Mouse (Mus musculus): ENCODE measurements around the gene Rbfox1. TPM values are rescaled to one million over a fixed set of nuclear protein-coding genes. Genes with fewer than 3 reads are reported as not detected.

The Rbfox1 gene
- polyA plus RNA-seq, 1 experiment from 2014 or later, result 3.1 TPM

DNA sequence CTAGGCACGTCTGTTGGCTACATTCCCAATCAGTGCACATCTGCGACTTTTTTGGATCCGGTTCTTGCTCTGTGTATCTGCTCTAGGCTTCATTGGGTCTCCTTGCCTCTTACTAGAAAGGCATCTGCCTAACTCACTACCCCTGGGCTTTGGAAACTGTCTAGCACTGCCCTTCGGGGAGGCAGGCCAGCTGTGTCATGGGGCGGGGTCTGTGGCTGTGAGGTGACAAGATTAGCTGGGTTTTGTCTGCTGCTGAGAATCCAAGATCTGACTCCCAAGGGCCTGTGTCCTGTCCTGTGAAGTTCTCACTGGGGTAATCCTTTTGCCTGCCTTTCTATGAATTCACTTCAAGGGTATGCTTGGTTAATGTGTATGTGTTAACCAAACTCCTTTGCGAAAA is 1155.5 kb downstream of the Rbfox1 start:
- ATAC-seq (replicated peaks; ENCODE audit: insufficient number of reproducible peaks, low FRiP score, low TSS enrichment), result no peak

DNA sequence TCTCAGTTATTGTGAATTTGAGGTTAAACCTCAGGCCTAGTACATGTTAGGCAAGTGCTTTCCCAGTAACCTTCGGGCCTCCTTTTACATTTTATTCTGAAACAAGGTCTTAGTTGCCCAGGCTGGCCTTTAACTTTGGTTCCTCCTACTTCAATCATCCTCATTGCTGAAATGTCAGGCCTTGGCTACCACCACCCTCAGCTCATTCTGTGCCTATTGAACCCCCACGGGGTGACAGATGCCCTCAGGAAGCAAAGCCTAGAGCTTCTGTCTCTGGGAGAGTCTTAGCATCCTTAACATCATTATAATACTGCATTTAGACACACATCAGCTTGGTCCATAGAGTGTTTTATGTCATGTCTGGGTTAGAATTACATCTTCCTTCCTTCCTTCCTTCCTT is 1162.3 kb downstream of the Rbfox1 start:
- WGBS (ENCODE audit: insufficient replicate concordance), result 58% methylated on average over 2 of the region's 2 CpGs
- no peak for ATAC-seq (replicated peaks; ENCODE audit: insufficient number of reproducible peaks, low FRiP score, low TSS enrichment)
- Histone ChIP-seq H3K9me3 (replicated peaks; ENCODE audit: control insufficient read depth, low read length) (no peaks in the 10 kb centered on the region), H3K4me2 (no peak overlapping the region), H3K27ac (ENCODE audit: low read depth, low read length) (no peak overlapping the region), H3K36me3 (ENCODE audit: control insufficient read depth, insufficient read depth, low read length) (no peaks in the 10 kb centered on the region), H3K9ac (ENCODE audit: low read depth, low read length) (no peak overlapping the region), H3K4me1 (ENCODE audit: control insufficient read depth, insufficient read depth, low read length) (0 out of 2 replicates have a peak, but pooled peaks cover 2% of the 10 kb centered on the region), H3K4me3 (ENCODE audit: low read depth, low read length) (no peak overlapping the region), H3K27me3 (ENCODE audit: control insufficient read depth, insufficient read depth, low read length) (no peaks in the 10 kb centered on the region)

More for the DNA sequence above, 1155.5 kb downstream of the Rbfox1 start:
- H3K4me3 ChIP-seq (ENCODE audit: low read depth, low read length), result no peak overlapping the region
- no peak overlapping the region for H3K27ac ChIP-seq (ENCODE audit: low read depth, low read length)
- WGBS (ENCODE audit: insufficient replicate concordance), result 16% methylated on average over 6 of the region's 6 CpGs
- no peaks in the 10 kb centered on the region for H3K4me1 ChIP-seq (ENCODE audit: control insufficient read depth, insufficient read depth, low read length)
- no peak overlapping the region for H3K9ac ChIP-seq (ENCODE audit: low read depth, low read length)
- peaks cover 31% of the 10 kb centered on the region for H3K27me3 ChIP-seq (ENCODE audit: control insufficient read depth, insufficient read depth, low read length)
- H3K36me3 ChIP-seq (ENCODE audit: control insufficient read depth, insufficient read depth, low read length), result no peaks in the 10 kb centered on the region
- no peak overlapping the region for H3K4me2 ChIP-seq
- H3K9me3 ChIP-seq (replicated peaks; ENCODE audit: control insufficient read depth, low read length), result no peaks in the 10 kb centered on the region

DNA sequence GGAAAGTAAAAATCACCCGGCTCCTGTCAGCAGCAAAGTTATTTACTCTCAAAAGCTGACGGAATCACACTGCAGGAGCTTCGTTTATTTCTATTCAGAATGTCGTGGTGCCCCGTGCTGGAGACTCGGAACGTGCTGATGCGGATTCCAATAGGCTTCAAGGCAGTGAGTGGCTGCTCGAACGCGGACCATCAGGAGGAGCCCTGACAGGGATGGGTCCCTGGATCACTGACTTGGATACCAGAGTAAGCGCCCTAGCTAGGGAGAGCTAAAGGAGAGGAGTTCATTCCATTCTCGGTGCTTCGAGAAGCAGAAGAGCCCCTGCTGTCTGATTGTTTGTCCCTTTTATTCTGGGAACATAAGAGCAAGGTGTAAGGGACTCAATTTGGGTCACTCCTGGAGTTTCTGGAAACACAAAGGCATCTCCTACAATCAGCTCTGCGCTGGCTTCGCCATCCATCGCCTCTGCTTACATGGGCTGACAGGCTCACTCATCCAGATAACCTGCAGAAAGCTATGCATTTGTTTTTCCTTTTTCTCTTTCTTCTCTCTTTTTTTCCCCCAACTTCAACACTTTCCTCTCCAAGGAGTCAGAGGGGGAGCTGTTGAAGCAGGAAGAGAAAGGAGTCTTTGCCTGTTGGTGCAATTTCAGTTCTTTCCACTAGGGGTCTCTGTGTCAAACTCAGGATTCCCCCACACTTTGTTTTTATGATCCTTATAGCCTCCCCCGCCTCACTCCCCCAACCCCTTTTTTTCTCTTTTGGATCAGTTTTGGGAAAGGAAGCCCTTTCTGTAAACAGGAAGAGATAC is 1164.2 kb downstream of the Rbfox1 start:
- ATAC-seq (replicated peaks; ENCODE audit: insufficient number of reproducible peaks, low FRiP score, low TSS enrichment), result no peak; the same call in 1 of the 2 replicates
- 14% methylated on average over 18 of the region's 18 CpGs for WGBS (ENCODE audit: insufficient replicate concordance)
- 0 out of 2 replicates have a peak, but pooled peaks cover 2% of the 10 kb centered on the region for H3K4me1 ChIP-seq (ENCODE audit: control insufficient read depth, insufficient read depth, low read length)
- H3K27me3 ChIP-seq (ENCODE audit: control insufficient read depth, insufficient read depth, low read length), result no peaks in the 10 kb centered on the region
- H3K9ac ChIP-seq (ENCODE audit: low read depth, low read length), result peak overlapping the region; percentile 2; the same call in 1 of the 2 replicates
- H3K4me3 ChIP-seq (ENCODE audit: low read depth, low read length), result peak overlapping the region; percentile 13; the same call in 1 of the 2 replicates
- no peaks in the 10 kb centered on the region for H3K36me3 ChIP-seq (ENCODE audit: control insufficient read depth, insufficient read depth, low read length)
- H3K4me2 ChIP-seq, result peak overlapping the region; percentile 51
- H3K9me3 ChIP-seq (replicated peaks; ENCODE audit: control insufficient read depth, low read length), result no peaks in the 10 kb centered on the region
- no peak overlapping the region for H3K27ac ChIP-seq (ENCODE audit: low read depth, low read length)

DNA sequence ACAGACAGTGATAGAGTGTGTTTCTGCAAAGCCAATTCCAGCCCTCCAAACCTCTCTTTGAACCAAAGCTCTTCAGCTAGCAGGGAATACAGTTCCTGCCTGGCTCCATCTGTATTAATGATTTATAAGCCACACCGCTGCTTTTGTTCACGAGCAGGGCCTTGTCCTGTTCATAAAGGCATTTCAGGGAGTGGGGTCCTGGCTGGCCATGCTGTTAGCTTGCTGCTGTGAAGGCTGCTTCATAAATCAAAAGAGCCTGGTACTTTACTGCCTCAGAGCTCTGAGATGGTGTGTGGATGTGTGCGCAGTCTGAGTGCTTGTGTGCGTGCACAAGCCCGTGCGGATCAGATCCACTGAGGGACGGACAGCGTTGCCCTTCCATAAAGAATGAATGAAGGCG is 1165.8 kb downstream of the Rbfox1 start:
- Histone ChIP-seq H3K36me3 (ENCODE audit: control insufficient read depth, insufficient read depth, low read length) (no peaks in the 10 kb centered on the region), H3K27ac (ENCODE audit: low read depth, low read length) (no peak overlapping the region), H3K4me3 (ENCODE audit: low read depth, low read length) (no peak overlapping the region), H3K4me2 (no peak overlapping the region), H3K4me1 (ENCODE audit: control insufficient read depth, insufficient read depth, low read length) (0 out of 2 replicates have a peak, but pooled peaks cover 2% of the 10 kb centered on the region), H3K27me3 (ENCODE audit: control insufficient read depth, insufficient read depth, low read length) (no peaks in the 10 kb centered on the region), H3K9ac (ENCODE audit: low read depth, low read length) (no peak overlapping the region), H3K9me3 (replicated peaks; ENCODE audit: control insufficient read depth, low read length) (no peaks in the 10 kb centered on the region)
- 82% methylated on average over 9 of the region's 9 CpGs for WGBS (ENCODE audit: insufficient replicate concordance)
- ATAC-seq (replicated peaks; ENCODE audit: insufficient number of reproducible peaks, low FRiP score, low TSS enrichment), result no peak

DNA sequence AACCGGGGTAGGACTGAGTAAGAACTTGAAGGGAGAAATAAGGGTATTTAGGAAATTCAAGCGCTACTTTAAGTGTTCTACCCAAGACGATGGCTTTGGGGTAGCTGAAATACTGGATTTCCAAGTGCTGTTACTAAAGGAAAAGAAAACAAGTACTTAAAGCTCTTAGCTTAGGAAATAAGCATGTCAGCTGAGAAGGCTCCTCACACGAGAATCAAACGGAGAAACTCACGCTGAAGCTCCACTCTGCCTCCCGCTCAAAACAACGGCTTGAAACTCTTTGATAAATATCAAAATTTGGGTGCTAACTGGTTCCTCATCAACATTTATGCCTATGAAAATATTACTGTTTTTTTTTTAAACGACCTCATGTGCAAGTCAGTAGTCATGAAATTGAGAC is 1166.8 kb downstream of the Rbfox1 start:
- no peak overlapping the region for H3K9ac ChIP-seq (ENCODE audit: low read depth, low read length)
- H3K4me1 ChIP-seq (ENCODE audit: control insufficient read depth, insufficient read depth, low read length), result 0 out of 2 replicates have a peak, but pooled peaks cover 2% of the 10 kb centered on the region
- H3K36me3 ChIP-seq (ENCODE audit: control insufficient read depth, insufficient read depth, low read length), result no peaks in the 10 kb centered on the region
- WGBS (ENCODE audit: insufficient replicate concordance), result 67% methylated on average over 9 of the region's 9 CpGs
- H3K4me2 ChIP-seq, result no peak overlapping the region
- ATAC-seq (replicated peaks; ENCODE audit: insufficient number of reproducible peaks, low FRiP score, low TSS enrichment), result no peak
- H3K9me3 ChIP-seq (replicated peaks; ENCODE audit: control insufficient read depth, low read length), result no peaks in the 10 kb centered on the region
- H3K4me3 ChIP-seq (ENCODE audit: low read depth, low read length), result no peak overlapping the region
- H3K27ac ChIP-seq (ENCODE audit: low read depth, low read length), result no peak overlapping the region
- no peaks in the 10 kb centered on the region for H3K27me3 ChIP-seq (ENCODE audit: control insufficient read depth, insufficient read depth, low read length)

DNA sequence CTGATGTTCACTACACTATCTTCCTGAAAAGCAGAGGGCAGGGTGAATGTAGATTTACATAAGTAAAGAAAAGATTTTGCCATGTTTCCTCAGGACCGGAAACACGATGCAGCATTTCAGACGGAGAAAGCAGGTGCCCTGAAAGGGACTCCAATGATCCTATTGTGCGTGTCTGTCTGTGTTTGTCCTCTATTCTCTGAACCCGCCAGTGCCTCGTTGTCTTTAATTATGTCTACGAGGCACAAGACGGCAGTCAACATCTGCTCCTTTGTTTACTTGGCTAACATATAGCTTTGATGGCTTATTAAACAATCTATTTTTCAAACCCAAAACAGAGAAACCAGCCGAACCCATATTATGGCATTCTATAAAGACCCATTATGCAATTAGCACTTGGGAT is 1167.3 kb downstream of the Rbfox1 start:
- no peaks in the 10 kb centered on the region for H3K27me3 ChIP-seq (ENCODE audit: control insufficient read depth, insufficient read depth, low read length)
- H3K36me3 ChIP-seq (ENCODE audit: control insufficient read depth, insufficient read depth, low read length), result no peaks in the 10 kb centered on the region
- H3K4me1 ChIP-seq (ENCODE audit: control insufficient read depth, insufficient read depth, low read length), result 0 out of 2 replicates have a peak, but pooled peaks cover 2% of the 10 kb centered on the region
- 69% methylated on average over 9 of the region's 9 CpGs for WGBS (ENCODE audit: insufficient replicate concordance)
- H3K9me3 ChIP-seq (replicated peaks; ENCODE audit: control insufficient read depth, low read length), result no peaks in the 10 kb centered on the region
- no peak for ATAC-seq (replicated peaks; ENCODE audit: insufficient number of reproducible peaks, low FRiP score, low TSS enrichment)
- no peak overlapping the region for H3K4me2 ChIP-seq
- H3K27ac ChIP-seq (ENCODE audit: low read depth, low read length), result no peak overlapping the region
- no peak overlapping the region for H3K9ac ChIP-seq (ENCODE audit: low read depth, low read length)
- no peak overlapping the region for H3K4me3 ChIP-seq (ENCODE audit: low read depth, low read length)

DNA sequence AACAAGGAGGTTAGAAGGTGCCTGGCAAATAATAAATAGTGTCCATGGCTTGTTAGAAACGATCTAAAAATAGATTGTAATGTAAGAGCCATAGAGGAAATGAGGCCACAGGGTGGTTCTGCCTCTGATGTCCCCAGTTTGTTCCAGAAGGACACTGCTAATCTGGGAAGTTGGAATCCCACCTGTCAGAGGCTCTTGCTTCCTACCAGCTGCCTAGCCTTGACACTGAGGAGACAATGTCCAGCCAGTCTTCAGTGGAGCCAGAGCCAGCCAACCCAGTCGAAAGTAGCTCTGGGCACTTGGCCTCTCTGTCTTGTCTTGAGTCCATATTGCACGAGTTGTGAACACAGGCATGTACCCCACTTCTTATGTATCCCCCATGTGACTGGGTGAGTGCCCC is 1172.6 kb downstream of the Rbfox1 start:
- Histone ChIP-seq H3K9me3 (replicated peaks; ENCODE audit: control insufficient read depth, low read length) (no peaks in the 10 kb centered on the region), H3K4me2 (no peak overlapping the region), H3K36me3 (ENCODE audit: control insufficient read depth, insufficient read depth, low read length) (no peaks in the 10 kb centered on the region), H3K27ac (ENCODE audit: low read depth, low read length) (no peak overlapping the region), H3K27me3 (ENCODE audit: control insufficient read depth, insufficient read depth, low read length) (no peaks in the 10 kb centered on the region), H3K4me1 (ENCODE audit: control insufficient read depth, insufficient read depth, low read length) (0 out of 2 replicates have a peak, but pooled peaks cover 3% of the 10 kb centered on the region), H3K9ac (ENCODE audit: low read depth, low read length) (no peak overlapping the region), H3K4me3 (ENCODE audit: low read depth, low read length) (no peak overlapping the region)
- no peak for ATAC-seq (replicated peaks; ENCODE audit: insufficient number of reproducible peaks, low FRiP score, low TSS enrichment)
- 60% methylated on average over 3 of the region's 3 CpGs for whole genome bisulfite sequencing (ENCODE audit: insufficient replicate concordance)

DNA sequence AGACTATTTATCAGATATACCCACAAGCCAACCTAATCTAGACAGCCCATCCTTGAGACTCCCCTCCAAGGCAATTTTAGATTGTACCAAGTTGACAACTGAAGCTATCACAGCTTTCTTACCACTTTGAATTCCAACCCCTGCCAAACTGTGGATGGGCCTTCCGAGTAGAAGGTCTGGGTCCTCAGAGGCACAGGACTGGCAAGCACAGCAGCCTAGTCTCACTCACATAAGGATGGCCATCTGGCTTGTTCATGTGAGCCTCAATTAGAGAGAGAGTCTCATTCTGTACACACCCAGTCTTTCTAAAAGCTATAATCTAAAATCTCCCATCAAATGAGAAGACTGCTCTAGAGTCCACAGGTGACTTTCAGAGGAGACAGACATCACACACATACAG is 1173.4 kb downstream of the Rbfox1 start:
- no peak overlapping the region for H3K4me3 ChIP-seq (ENCODE audit: low read depth, low read length)
- no peak for ATAC-seq (replicated peaks; ENCODE audit: insufficient number of reproducible peaks, low FRiP score, low TSS enrichment)
- H3K27ac ChIP-seq (ENCODE audit: low read depth, low read length), result no peak overlapping the region
- H3K9me3 ChIP-seq (replicated peaks; ENCODE audit: control insufficient read depth, low read length), result no peaks in the 10 kb centered on the region
- no peak overlapping the region for H3K9ac ChIP-seq (ENCODE audit: low read depth, low read length)
- H3K4me2 ChIP-seq, result no peak overlapping the region
- no peaks in the 10 kb centered on the region for H3K27me3 ChIP-seq (ENCODE audit: control insufficient read depth, insufficient read depth, low read length)
- WGBS (ENCODE audit: insufficient replicate concordance), result 78% methylated on average over 1 of the region's 1 CpGs
- 0 out of 2 replicates have a peak, but pooled peaks cover 3% of the 10 kb centered on the region for H3K4me1 ChIP-seq (ENCODE audit: control insufficient read depth, insufficient read depth, low read length)
- no peaks in the 10 kb centered on the region for H3K36me3 ChIP-seq (ENCODE audit: control insufficient read depth, insufficient read depth, low read length)

DNA sequence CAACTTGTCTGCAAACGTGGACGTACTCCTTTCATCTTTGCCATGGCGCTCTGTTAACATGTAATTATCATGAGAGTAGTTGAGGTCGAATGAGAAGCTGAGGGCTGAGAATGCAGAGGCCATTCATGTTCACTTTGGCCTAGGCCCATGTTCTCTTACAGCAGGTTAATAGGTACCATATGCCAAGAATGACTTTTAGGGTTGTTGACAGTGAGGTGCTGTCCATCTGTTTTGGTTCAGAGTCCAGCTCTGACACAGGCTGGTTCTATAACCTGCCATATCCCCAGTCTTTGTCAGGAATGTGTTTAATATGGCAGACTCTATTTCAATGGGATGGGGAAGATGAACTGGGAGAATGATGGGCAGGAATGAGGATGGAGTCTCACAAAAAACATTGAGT is 1174.4 kb downstream of the Rbfox1 start:
- H3K9ac ChIP-seq (ENCODE audit: low read depth, low read length), result no peak overlapping the region
- ATAC-seq (replicated peaks; ENCODE audit: insufficient number of reproducible peaks, low FRiP score, low TSS enrichment), result no peak
- H3K4me1 ChIP-seq (ENCODE audit: control insufficient read depth, insufficient read depth, low read length), result 0 out of 2 replicates have a peak, but pooled peaks cover 3% of the 10 kb centered on the region
- no peak overlapping the region for H3K27ac ChIP-seq (ENCODE audit: low read depth, low read length)
- H3K36me3 ChIP-seq (ENCODE audit: control insufficient read depth, insufficient read depth, low read length), result no peaks in the 10 kb centered on the region
- no peaks in the 10 kb centered on the region for H3K27me3 ChIP-seq (ENCODE audit: control insufficient read depth, insufficient read depth, low read length)
- no peak overlapping the region for H3K4me2 ChIP-seq
- H3K9me3 ChIP-seq (replicated peaks; ENCODE audit: control insufficient read depth, low read length), result no peaks in the 10 kb centered on the region
- 81% methylated on average over 4 of the region's 4 CpGs for WGBS (ENCODE audit: insufficient replicate concordance)
- H3K4me3 ChIP-seq (ENCODE audit: low read depth, low read length), result no peak overlapping the region
